Mouse (Mus musculus): ENCODE results near the gene Obsl1.

GRCm38 (mm10) chr1:75499441-75499840, 6.8 kb downstream of the Obsl1 start:
- TF ChIP-seq CTCF (IDR thresholded peaks at IDR 0.05) (peak; percentile 53), EP300 (IDR thresholded peaks at IDR 0.05) (no peak)

Data from lung, postnatal 0 days (tissue).